In genomic region chr16:11175489-11176207, GRCm38 (mm10) we compare ENCODE assay signal across 8 mouse cellular contexts. TPM values are rescaled to one million over a fixed set of nuclear protein-coding genes. Genes with fewer than 3 reads are reported as not detected.
DNase-seq lines count a peak whose midpoint lies in the region; ATAC-seq lines count a peak whose summit lies in the region.

No protein-coding gene starts in this region.

- peak overlapping the region; percentile 91 for H3K27ac ChIP-seq in hindbrain, embryonic 12.5 days

- 2% methylated on average over 70 of the region's 72 CpGs for WGBS in hindbrain, embryonic 12.5 days

- peak overlapping the region; percentile 86 for H3K4me3 ChIP-seq in hindbrain, embryonic 12.5 days

- peaks cover 10% of the 10 kb centered on the region for H3K4me1 ChIP-seq in hindbrain, embryonic 12.5 days

- no peaks in the 10 kb centered on the region for H3K36me3 ChIP-seq in hindbrain, embryonic 12.5 days

- ATAC-seq in hindbrain, embryonic 12.5 days (ENCODE audit: low FRiP score) = peak; percentile 76
- ATAC-seq in megakaryocyte, adult 5-6 weeks (ENCODE audit: poor library complexity, severe bottlenecking) = peak; percentile 40

- DNase-seq in cerebellum, adult 11-12 months = peak; percentile 69
- no peak for DNase-seq in cerebellum, postnatal 25 days
- peak; percentile 58 for DNase-seq in c-Kit-negative CD71-positive TER-119-positive erythroid progenitor cells, embryonic 14.5 days (ENCODE audit: low read depth, low spot score)
- DNase-seq in frontal cortex, adult 2 months (ENCODE audit: extremely low spot score in 1 of 2, low spot score in 1 of 2) = peak; percentile 7 to 41
- peak; percentile 36 to 43 for DNase-seq in left cerebral cortex, adult 8-10 months (ENCODE audit: low spot score in 2 of 2)
- peak; percentile 52 for DNase-seq in skeletal muscle tissue, adult 2 months (ENCODE audit: low read depth, low spot score)

- H3K4me2 ChIP-seq in hindbrain, embryonic 12.5 days (replicated peaks) = peak overlapping the region; percentile 80

- peak overlapping the region; percentile 89 for H3K9ac ChIP-seq in hindbrain, embryonic 12.5 days

- 0 out of 2 replicates have a peak, but pooled peaks cover 2% of the 10 kb centered on the region for H3K27me3 ChIP-seq in hindbrain, embryonic 12.5 days

- H3K9me3 ChIP-seq in hindbrain, embryonic 12.5 days (replicated peaks) = no peaks in the 10 kb centered on the region

RNA-seq across cellular contexts. Expression of gene Zc3h7a, which starts 0.5 kb away (rescaled TPM):
- 90.4 and 104 TPM in 2 replicates for polyA plus RNA-seq in frontal cortex, adult 2 months (2012; rRNA removed)
- polyA plus RNA-seq in hindbrain, embryonic 12.5 days (2016; fragmentation: Nextera tagmentation; extraction: Ambion mirVana) = 118 and 124 TPM in 2 replicates
- total RNA-seq in left cerebral cortex, adult 8-10 months (2022) = 10 to 100 TPM; 51.9 to 75.8 (median 64.6) TPM
- total RNA-seq in megakaryocyte, adult 5-6 weeks (2015) = 161 and 183 TPM in 2 replicates
- total RNA-seq in megakaryocyte, adult 5-6 weeks (2017) = 221 and 259 TPM in 2 replicates

RNA-seq across cellular contexts. Expression of gene Rsl1d1, which starts 27.5 kb away (rescaled TPM):
- 41.9 and 45.8 TPM in 2 replicates for polyA plus RNA-seq in frontal cortex, adult 2 months (2012; rRNA removed)
- 183 and 196 TPM in 2 replicates for polyA plus RNA-seq in hindbrain, embryonic 12.5 days (2016; fragmentation: Nextera tagmentation; extraction: Ambion mirVana)
- 10 to 100 TPM; 49.5 to 53.6 (median 51.3) TPM for total RNA-seq in left cerebral cortex, adult 8-10 months (2022)
- total RNA-seq in megakaryocyte, adult 5-6 weeks (2015) = 69.4 and 88.2 TPM in 2 replicates
- 74.8 and 86.5 TPM in 2 replicates for total RNA-seq in megakaryocyte, adult 5-6 weeks (2017)

RNA-seq across cellular contexts. Expression of gene Txndc11, which starts 41.2 kb away (rescaled TPM):
- 31.0 and 32.7 TPM in 2 replicates for polyA plus RNA-seq in frontal cortex, adult 2 months (2012; rRNA removed)
- polyA plus RNA-seq in hindbrain, embryonic 12.5 days (2016; fragmentation: Nextera tagmentation; extraction: Ambion mirVana) = 34.6 and 37.6 TPM in 2 replicates
- 10 to 100 TPM; 29.1 to 31.7 (median 30.0) TPM for total RNA-seq in left cerebral cortex, adult 8-10 months (2022)
- total RNA-seq in megakaryocyte, adult 5-6 weeks (2015) = 29.0 and 30.3 TPM in 2 replicates
- total RNA-seq in megakaryocyte, adult 5-6 weeks (2017) = 19.3 and 22.9 TPM in 2 replicates

Comparison
In these comparisons a context has a peak if more than half of its experiments do, and no peak if none do; other contexts are left out.
1. DNase-seq: peak in cerebellum, adult 11-12 months (single experiment), c-Kit-negative CD71-positive TER-119-positive erythroid progenitor cells, embryonic 14.5 days (single experiment), frontal cortex, adult 2 months (2 of 2), left cerebral cortex, adult 8-10 months (2 of 2) and skeletal muscle tissue, adult 2 months (single experiment); none in cerebellum, postnatal 25 days (0 of 2).